Mouse (Mus musculus) CH12.LX (cell line): ENCODE results near the gene Entpd4b.
"Not testable (repeated sequence)": the region's sequence is repeated elsewhere in the genome, so short reads cannot be mapped to it uniquely, and the experiment has no call there.

Experiments used
- ELF1 ChIP-seq: IDR thresholded peaks from 2 replicates; pipeline ENCODE4 v1.6.1; 2014; ENCODE audit warnings: low read depth, mild to moderate bottlenecking, inconsistent platforms, low read length, improper control_type of control experiment
- MYC ChIP-seq: IDR thresholded peaks from 2 replicates; pipeline ENCODE4 v1.6.1; 2011; ENCODE audit warnings: low read depth, mild to moderate bottlenecking, improper control_type of control experiment, low read length

DNA sequence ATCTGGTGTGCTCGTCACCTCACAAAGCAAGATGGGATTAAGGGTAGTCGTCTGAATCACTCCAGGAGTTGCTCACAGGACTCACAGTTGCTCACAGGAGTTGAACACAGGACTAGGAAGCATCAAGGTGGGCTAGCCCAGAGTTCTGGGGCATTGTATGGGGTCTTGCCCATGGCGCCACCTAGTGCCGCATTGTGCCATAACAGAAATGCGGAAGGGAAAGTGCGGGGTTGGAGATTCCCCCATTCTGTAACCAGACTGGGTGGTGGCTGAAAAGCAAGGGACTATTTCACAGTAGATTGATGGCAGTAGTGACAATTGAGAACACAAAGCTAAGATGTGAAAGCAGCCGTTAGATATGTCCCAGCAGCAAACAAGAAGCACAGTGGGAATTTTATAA lies 12.5 kb upstream of the Entpd4b start:
- not testable (repeated sequence) for TF ChIP-seq MYC, ELF1
